Mouse (Mus musculus) cortical plate, adult 2 months (tissue): ENCODE measurements around the gene Rexo1.

Source experiments
- CTCF ChIP-seq: fragments of 200-500 bp; IDR thresholded peaks from 2 replicates; pipeline ENCODE4 v1.5.1; 2011; ENCODE audit warnings: mild to moderate bottlenecking, control low read depth, low read length; ENCODE audit not compliant: insufficient read depth; ENCODE audit errors: extremely low read depth
- POLR2A ChIP-seq: fragments of 200-500 bp; IDR thresholded peaks from 2 replicates; pipeline ENCODE4 v1.6.1; 2011; ENCODE audit warnings: mild to moderate bottlenecking, low read length, control low read depth; ENCODE audit not compliant: insufficient read depth; ENCODE audit errors: extremely low read depth

- TF ChIP-seq CTCF, result no peak
- no peak for TF ChIP-seq POLR2A
Measured at GRCm38 (mm10) chr10:80519287-80519686, 42.1 kb downstream of the Rexo1 start.
